Mouse (Mus musculus): ENCODE measurements around the gene Trim31.
"Not testable (repeated sequence)": the region's sequence is repeated elsewhere in the genome, so short reads cannot be mapped to it uniquely, and the experiment has no call there.

The Trim31 gene

GRCm38 (mm10) chr17:36897552-36898205 lies at the start of gene Trim31:
Gene Trim31 (plus strand): TSS chr17:36898118.
- DNase-seq, result no peak

GRCm38 (mm10) chr17:36848911-36849310 lies 49.0 kb upstream of the Trim31 start:
- DNase-seq, result no peak

GRCm38 (mm10) chr17:36849992-36850391 lies 47.9 kb upstream of the Trim31 start:
- DNase-seq, result no peak

GRCm38 (mm10) chr17:36851200-36851599 lies 46.7 kb upstream of the Trim31 start:
- DNase-seq, result no peak

- no peak for DNase-seq
These were observed 46.3 kb upstream of the Trim31 start for GRCm38 (mm10) chr17:36851627-36852026.

- DNase-seq, result no peak
These were observed 42.4 kb upstream of the Trim31 start for GRCm38 (mm10) chr17:36855484-36855883.

- DNase-seq, result no peak
These were observed 41.7 kb upstream of the Trim31 start for GRCm38 (mm10) chr17:36856236-36856635.

- DNase-seq, result no peak
These were observed 39.7 kb upstream of the Trim31 start for GRCm38 (mm10) chr17:36858181-36858580.

GRCm38 (mm10) chr17:36861680-36862079 lies 36.2 kb upstream of the Trim31 start:
- no peak for DNase-seq

GRCm38 (mm10) chr17:36866719-36867527 lies 31.0 kb upstream of the Trim31 start, which contains the start of gene Trim15:
Gene Trim15 (minus strand): TSS chr17:36867210.
- DNase-seq, result no peak

- no peak for DNase-seq
These were observed 29.1 kb upstream of the Trim31 start for GRCm38 (mm10) chr17:36868836-36869235.

GRCm38 (mm10) chr17:36869284-36869954 lies 28.5 kb upstream of the Trim31 start, which contains the start of gene Trim10:
Gene Trim10 (plus strand): TSS chr17:36869574.
- no peak for DNase-seq

- peak; percentile 47 to 49 for DNase-seq
These were observed 27.7 kb upstream of the Trim31 start for GRCm38 (mm10) chr17:36869955-36870810.

- DNase-seq, result no peak
These were observed 23.3 kb upstream of the Trim31 start for GRCm38 (mm10) chr17:36874636-36875035.

GRCm38 (mm10) chr17:36883350-36883749 lies 14.6 kb upstream of the Trim31 start:
- DNase-seq, result no peak

- no peak for DNase-seq
These were observed 12.7 kb upstream of the Trim31 start for GRCm38 (mm10) chr17:36885132-36885790.

GRCm38 (mm10) chr17:36890073-36890903 lies 7.6 kb upstream of the Trim31 start, which contains the start of gene Trim40:
Gene Trim40 (minus strand): TSS chr17:36890123.
- DNase-seq, result no peak

GRCm38 (mm10) chr17:36891496-36891895 lies 6.4 kb upstream of the Trim31 start:
- not testable (repeated sequence) for DNase-seq

GRCm38 (mm10) chr17:36892362-36892761 lies 5.6 kb upstream of the Trim31 start:
- DNase-seq, result peak in 1 of 2 experiments; percentile 45

- DNase-seq, result no peak
These were observed 4.5 kb upstream of the Trim31 start for GRCm38 (mm10) chr17:36893387-36893786.

GRCm38 (mm10) chr17:36896583-36896982 lies 1.3 kb upstream of the Trim31 start:
- DNase-seq, result peak in 1 of 2 experiments; percentile 47

All from lung, postnatal 4 days (tissue).